Mouse (Mus musculus) heart, embryonic 15.5 days (tissue): ENCODE data around the gene Vill. TPM values are rescaled to one million over a fixed set of nuclear protein-coding genes. Genes with fewer than 3 reads are reported as not detected.

Source experiments
- ATAC-seq: fragments of 200-750 bp; cut with Nextera tagmentation; replicated peaks from 2 replicates; pipeline ENCODE4 v1.8.0; 2017; ENCODE audit warnings: low read depth, moderate TSS enrichment; ENCODE audit not compliant: insufficient number of reproducible peaks, insufficient read depth, low FRiP score
- H3K27ac ChIP-seq: fragments of 300-500 bp; sonication (generic); 2 replicates; pipeline ENCODE4 v1.5.1; 2015; ENCODE audit warnings: mild to moderate bottlenecking, inconsistent platforms
- H3K27me3 ChIP-seq: fragments of 300-500 bp; sonication (generic); 2 replicates; pipeline ENCODE4 v1.6.1; 2015; ENCODE audit warnings: inconsistent platforms
- H3K36me3 ChIP-seq: fragments of 300-500 bp; sonication (generic); 2 replicates; pipeline ENCODE4 v1.6.1; 2015; ENCODE audit warnings: mild to moderate bottlenecking, inconsistent platforms
- H3K4me1 ChIP-seq: fragments of 300-500 bp; sonication (generic); replicated peaks from 2 replicates; pipeline ENCODE4 v1.6.1; 2015; ENCODE audit warnings: inconsistent platforms
- H3K4me2 ChIP-seq: fragments of 300-500 bp; sonication (generic); 2 replicates; pipeline ENCODE4 v1.6.1; 2015; ENCODE audit warnings: inconsistent platforms, mild to moderate bottlenecking, moderate library complexity
- H3K4me3 ChIP-seq: fragments of 300-500 bp; sonication (generic); 2 replicates; pipeline ENCODE4 v1.5.1; 2015; ENCODE audit warnings: mild to moderate bottlenecking, inconsistent platforms
- H3K9ac ChIP-seq: fragments of 300-500 bp; sonication (generic); 2 replicates; pipeline ENCODE4 v1.6.1; 2015; ENCODE audit warnings: mild to moderate bottlenecking, inconsistent platforms
- H3K9me3 ChIP-seq: fragments of 300-500 bp; sonication (generic); replicated peaks from 2 replicates; pipeline ENCODE4 v1.6.1; 2016; ENCODE audit warnings: inconsistent platforms
- WGBS: fragments of 180-500 bp; shearing (Covaris S2); methylation state at CpG from one replicate; pipeline ENCODE4 v1.1.7; 2015; ENCODE audit warnings: mixed read lengths; 5-methylcytosine and 5-hydroxymethylcytosine counted together
- polyA plus RNA-seq: library from polyadenylated mRNA; unstranded; fragments of >200 nt; fragmentation: Nextera tagmentation; extraction: Ambion mirVana; gene quantifications from 2 replicates; pipeline ENCODE4 v1.2.1, GENCODE M21; 2015

Gene Vill
- polyA plus RNA-seq, 1 experiment from 2014 or later = 8.7 TPM

GRCm38 (mm10) chr9:119035836-119036235 lies 16.7 kb upstream of the Vill start:
- H3K9me3 ChIP-seq = no peaks in the 10 kb centered on the region
- WGBS = 41% methylated on average over 7 of the region's 7 CpGs
- no peak for ATAC-seq
- peaks cover 9% of the 10 kb centered on the region; the same call in 1 of the 2 replicates for H3K36me3 ChIP-seq
- no peak overlapping the region for H3K9ac ChIP-seq
- H3K27ac ChIP-seq = 0 out of 2 replicates have a peak overlapping the region, but pooled peaks have one; percentile 1
- H3K4me2 ChIP-seq = no peak overlapping the region
- no peak overlapping the region for H3K4me3 ChIP-seq
- peaks cover 36% of the 10 kb centered on the region for H3K4me1 ChIP-seq
- no peaks in the 10 kb centered on the region for H3K27me3 ChIP-seq

GRCm38 (mm10) chr9:119037076-119037730 lies 15.4 kb upstream of the Vill start:
- Histone ChIP-seq H3K36me3 (peaks cover 21% of the 10 kb centered on the region), H3K27me3 (no peaks in the 10 kb centered on the region), H3K4me1 (peaks cover 28% of the 10 kb centered on the region), H3K27ac (no peak overlapping the region), H3K4me3 (no peak overlapping the region), H3K9me3 (no peaks in the 10 kb centered on the region), H3K4me2 (no peak overlapping the region), H3K9ac (no peak overlapping the region)
- 61% methylated on average over 15 of the region's 15 CpGs for WGBS
- no peak for ATAC-seq

- no peak overlapping the region for H3K27ac ChIP-seq
- H3K4me1 ChIP-seq = peaks cover 21% of the 10 kb centered on the region
- ATAC-seq = no peak
- WGBS = 76% methylated on average over 3 of the region's 3 CpGs
- no peak overlapping the region for H3K9ac ChIP-seq
- no peaks in the 10 kb centered on the region for H3K9me3 ChIP-seq
- peaks cover 23% of the 10 kb centered on the region for H3K36me3 ChIP-seq
- H3K4me2 ChIP-seq = no peak overlapping the region
- H3K4me3 ChIP-seq = no peak overlapping the region
- H3K27me3 ChIP-seq = no peaks in the 10 kb centered on the region
These were observed 14.0 kb upstream of the Vill start for GRCm38 (mm10) chr9:119038574-119038973.

- H3K27me3 ChIP-seq = no peaks in the 10 kb centered on the region
- no peak for ATAC-seq
- no peaks in the 10 kb centered on the region for H3K9me3 ChIP-seq
- H3K9ac ChIP-seq = no peak overlapping the region
- WGBS = 86% methylated on average over 15 of the region's 15 CpGs
- H3K4me2 ChIP-seq = no peak overlapping the region
- H3K4me1 ChIP-seq = peaks cover 21% of the 10 kb centered on the region
- H3K27ac ChIP-seq = no peak overlapping the region
- H3K4me3 ChIP-seq = no peak overlapping the region
- H3K36me3 ChIP-seq = peaks cover 20% of the 10 kb centered on the region
These were observed 12.3 kb upstream of the Vill start for GRCm38 (mm10) chr9:119040101-119040775.

GRCm38 (mm10) chr9:119048182-119048903 lies 4.2 kb upstream of the Vill start:
- 0 out of 2 replicates have a peak, but pooled peaks cover 2% of the 10 kb centered on the region for H3K27me3 ChIP-seq
- ATAC-seq = no peak
- H3K36me3 ChIP-seq = no peaks in the 10 kb centered on the region
- H3K4me3 ChIP-seq = no peak overlapping the region
- H3K27ac ChIP-seq = no peak overlapping the region
- no peak overlapping the region for H3K9ac ChIP-seq
- H3K4me1 ChIP-seq = peaks cover 27% of the 10 kb centered on the region
- no peaks in the 10 kb centered on the region for H3K9me3 ChIP-seq
- H3K4me2 ChIP-seq = no peak overlapping the region
- 67% methylated on average over 11 of the region's 11 CpGs for WGBS

- WGBS = 82% methylated on average over 2 of the region's 2 CpGs
- Histone ChIP-seq H3K36me3 (no peaks in the 10 kb centered on the region), H3K9ac (no peak overlapping the region), H3K4me2 (no peak overlapping the region), H3K9me3 (no peaks in the 10 kb centered on the region), H3K27me3 (0 out of 2 replicates have a peak, but pooled peaks cover 4% of the 10 kb centered on the region), H3K4me1 (peaks cover 27% of the 10 kb centered on the region), H3K27ac (no peak overlapping the region), H3K4me3 (no peak overlapping the region)
- no peak for ATAC-seq
These were observed 1.4 kb upstream of the Vill start for GRCm38 (mm10) chr9:119051158-119051557.

GRCm38 (mm10) chr9:119053964-119054576 lies 1.5 kb downstream of the Vill start:
- no peak overlapping the region for H3K9ac ChIP-seq
- H3K4me1 ChIP-seq = peaks cover 21% of the 10 kb centered on the region
- H3K27me3 ChIP-seq = 0 out of 2 replicates have a peak, but pooled peaks cover 4% of the 10 kb centered on the region
- H3K36me3 ChIP-seq = no peaks in the 10 kb centered on the region
- H3K27ac ChIP-seq = no peak overlapping the region
- H3K4me2 ChIP-seq = no peak overlapping the region
- no peak overlapping the region for H3K4me3 ChIP-seq
- ATAC-seq = no peak
- 69% methylated on average over 9 of the region's 9 CpGs for WGBS
- no peaks in the 10 kb centered on the region for H3K9me3 ChIP-seq

- H3K4me1 ChIP-seq = peaks cover 21% of the 10 kb centered on the region
- no peak for ATAC-seq
- WGBS = 88% methylated on average over 4 of the region's 4 CpGs
These were observed 2.8 kb downstream of the Vill start for GRCm38 (mm10) chr9:119055336-119055735.

GRCm38 (mm10) chr9:119058245-119058644 lies 5.7 kb downstream of the Vill start:
- ATAC-seq = no peak
- no peak overlapping the region for H3K27ac ChIP-seq
- WGBS = 73% methylated on average over 7 of the region's 7 CpGs
- H3K36me3 ChIP-seq = no peaks in the 10 kb centered on the region
- no peaks in the 10 kb centered on the region for H3K9me3 ChIP-seq
- no peak overlapping the region for H3K4me3 ChIP-seq
- H3K4me2 ChIP-seq = no peak overlapping the region
- H3K9ac ChIP-seq = no peak overlapping the region
- H3K4me1 ChIP-seq = peaks cover 6% of the 10 kb centered on the region; the same call in 1 of the 2 replicates
- 0 out of 2 replicates have a peak, but pooled peaks cover 3% of the 10 kb centered on the region for H3K27me3 ChIP-seq

More at GRCm38 (mm10) chr9:119055336-119055735, 2.8 kb downstream of the Vill start:
- no peak overlapping the region for H3K27ac ChIP-seq
- H3K9ac ChIP-seq = no peak overlapping the region
- no peak overlapping the region for H3K4me2 ChIP-seq
- no peaks in the 10 kb centered on the region for H3K36me3 ChIP-seq
- no peaks in the 10 kb centered on the region for H3K9me3 ChIP-seq
- H3K27me3 ChIP-seq = 0 out of 2 replicates have a peak, but pooled peaks cover 4% of the 10 kb centered on the region
- H3K4me3 ChIP-seq = no peak overlapping the region

- Histone ChIP-seq H3K9ac (no peak overlapping the region), H3K9me3 (no peaks in the 10 kb centered on the region), H3K27me3 (no peaks in the 10 kb centered on the region), H3K36me3 (no peaks in the 10 kb centered on the region), H3K4me3 (no peak overlapping the region), H3K4me2 (no peak overlapping the region), H3K4me1 (peaks cover 6% of the 10 kb centered on the region; the same call in 1 of the 2 replicates), H3K27ac (no peak overlapping the region)
- WGBS = 85% methylated on average over 10 of the region's 10 CpGs
- no peak for ATAC-seq
These were observed 8.1 kb downstream of the Vill start for GRCm38 (mm10) chr9:119060701-119061100.
